Mouse (Mus musculus) heart, adult 2 months (tissue): ENCODE results near the gene Vps37d. TPM values are rescaled to one million over a fixed set of nuclear protein-coding genes. Genes with fewer than 3 reads are reported as not detected.

Experiments
- DNase-seq, 2 experiments: peaks; one replicate each; pipeline ENCODE4 v3.0.0; 2021
- H3K27ac ChIP-seq: fragments of 200-600 bp; 2 replicates; pipeline ENCODE4 v1.8.1; 2022
- H3K27me3 ChIP-seq: fragments of 200-500 bp; 2 replicates; pipeline ENCODE4 v1.6.1; 2012; ENCODE audit warnings: mild to moderate bottlenecking, low read length, inconsistent platforms, mixed read lengths; ENCODE audit not compliant: control insufficient read depth, insufficient read depth
- H3K36me3 ChIP-seq: fragments of 200-500 bp; 2 replicates; pipeline ENCODE4 v1.6.1; 2012; ENCODE audit warnings: low read length, inconsistent platforms; ENCODE audit not compliant: control insufficient read depth, insufficient read depth
- H3K4me1 ChIP-seq: fragments of 200-500 bp; 2 replicates; pipeline ENCODE4 v1.6.1; 2011; ENCODE audit warnings: low read length; ENCODE audit not compliant: control insufficient read depth, insufficient read depth
- H3K4me3 ChIP-seq: fragments of 200-600 bp; 2 replicates; pipeline ENCODE4 v1.8.1; 2022
- H3K79me2 ChIP-seq: fragments of 200-500 bp; replicated peaks from 2 replicates; pipeline ENCODE4 v1.6.1; 2012; ENCODE audit warnings: mild to moderate bottlenecking, inconsistent platforms, low read length, moderate library complexity, mixed read lengths; ENCODE audit not compliant: control insufficient read depth, insufficient read depth
- H3K9ac ChIP-seq: fragments of 200-500 bp; 2 replicates; pipeline ENCODE4 v1.6.1; 2012; ENCODE audit warnings: low read depth, mild to moderate bottlenecking, control low read depth, inconsistent platforms, low read length, mixed read lengths
- CTCF ChIP-seq: fragments of 200-600 bp; IDR thresholded peaks from 2 replicates; pipeline ENCODE4 v1.8.1; 2022; ENCODE audit warnings: antibody characterized with exemption, mild to moderate bottlenecking, moderate library complexity
- EP300 ChIP-seq: fragments of 200-500 bp; IDR thresholded peaks from 2 replicates; pipeline ENCODE4 v1.6.1; 2011; ENCODE audit warnings: low read depth, low read length, control low read depth; ENCODE audit not compliant: insufficient read depth
- POLR2A ChIP-seq: fragments of 200-500 bp; IDR thresholded peaks from 2 replicates; pipeline ENCODE4 v1.6.1; 2011; ENCODE audit warnings: mild to moderate bottlenecking, low read depth, low read length, control low read depth; ENCODE audit not compliant: insufficient read depth
- WGBS: fragments of 180-500 bp; shearing (Covaris S2); methylation state at CpG from one replicate; pipeline ENCODE4 v1.1.7; 2018; 5-methylcytosine and 5-hydroxymethylcytosine counted together
- intact Hi-C: fragments of 180-260 bp; cut with DNase I; formaldehyde crosslinking; loops from one replicate; pipeline ENCODE4 v1.15.1; 2025
- polyA plus RNA-seq: library from polyadenylated mRNA; depleted of rRNA; stranded (reverse); fragments of >200 nt; gene quantifications from 2 replicates; pipeline ENCODE4 v1.2.3, GENCODE M21; 2012
- total RNA-seq, 2 experiments: library from RNA; stranded (reverse); gene quantifications; 2 replicates each; pipeline ENCODE4 v1.2.3; 2021

Gene Vps37d
- total and polyA plus RNA-seq, 3 experiments: 0.52 to 0.72 (median 0.57) TPM

DNA sequence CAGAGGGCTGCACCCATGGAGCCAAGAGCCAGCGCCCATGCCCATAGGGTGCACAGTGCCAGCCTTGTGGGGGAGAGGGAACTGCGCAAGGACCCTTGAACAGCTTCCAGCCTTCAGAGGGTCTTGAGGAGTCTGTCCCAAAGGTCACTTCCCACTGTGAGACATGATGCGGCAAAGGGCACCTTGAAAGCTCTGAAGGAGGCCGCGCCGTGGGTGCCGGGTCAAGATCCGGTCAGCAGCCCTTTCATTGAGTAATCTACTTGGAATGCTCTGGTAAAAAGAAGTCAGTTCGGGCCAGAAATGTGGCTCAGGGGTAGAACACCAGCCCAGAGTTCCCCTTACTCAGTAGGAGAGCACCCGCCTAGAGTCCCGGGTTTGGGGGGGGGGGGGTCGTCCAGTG is 35.7 kb upstream of the Vps37d start:
- 81% methylated on average over 12 of the region's 12 CpGs for WGBS
- Histone ChIP-seq H3K4me1 (peaks cover 3% of the 10 kb centered on the region), H3K79me2 (no peaks in the 10 kb centered on the region), H3K27ac (no peak overlapping the region), H3K9ac (no peak overlapping the region), H3K36me3 (no peaks in the 10 kb centered on the region), H3K27me3 (no peaks in the 10 kb centered on the region), H3K4me3 (no peak overlapping the region)
- DNase-seq: no peak
- TF ChIP-seq POLR2A (no peak), EP300 (no peak), CTCF (no peak)
- intact Hi-C loops: no loop called here

DNA sequence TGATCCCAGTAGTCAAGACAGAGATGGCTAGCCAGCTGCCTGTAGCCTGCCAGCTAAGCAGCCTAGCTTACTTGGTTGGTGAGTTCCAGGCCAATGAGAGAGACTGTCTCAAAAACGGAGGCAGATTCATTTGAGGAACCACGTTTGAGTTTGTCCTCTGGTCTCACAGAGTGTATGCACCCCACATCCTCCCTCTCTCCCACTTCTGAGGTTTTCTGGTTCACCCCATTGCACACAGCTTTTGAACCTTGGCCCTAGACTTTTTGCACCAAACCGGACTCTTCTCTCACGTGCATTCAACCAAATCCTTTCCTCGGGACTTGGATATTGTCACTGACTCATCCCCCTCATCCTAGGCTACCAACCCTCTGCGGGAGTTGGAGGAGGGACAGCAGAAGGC is 31.9 kb upstream of the Vps37d start:
- Histone ChIP-seq H3K79me2 (no peaks in the 10 kb centered on the region), H3K36me3 (no peaks in the 10 kb centered on the region), H3K4me3 (no peak overlapping the region), H3K27ac (no peak overlapping the region), H3K27me3 (no peaks in the 10 kb centered on the region), H3K4me1 (no peaks in the 10 kb centered on the region), H3K9ac (no peak overlapping the region)
- TF ChIP-seq CTCF: no peak
- TF ChIP-seq EP300: no peak
- no peak for TF ChIP-seq POLR2A
- DNase-seq: no peak
- 69% methylated on average over 6 of the region's 6 CpGs for WGBS
- intact Hi-C loops: no loop called here

DNA sequence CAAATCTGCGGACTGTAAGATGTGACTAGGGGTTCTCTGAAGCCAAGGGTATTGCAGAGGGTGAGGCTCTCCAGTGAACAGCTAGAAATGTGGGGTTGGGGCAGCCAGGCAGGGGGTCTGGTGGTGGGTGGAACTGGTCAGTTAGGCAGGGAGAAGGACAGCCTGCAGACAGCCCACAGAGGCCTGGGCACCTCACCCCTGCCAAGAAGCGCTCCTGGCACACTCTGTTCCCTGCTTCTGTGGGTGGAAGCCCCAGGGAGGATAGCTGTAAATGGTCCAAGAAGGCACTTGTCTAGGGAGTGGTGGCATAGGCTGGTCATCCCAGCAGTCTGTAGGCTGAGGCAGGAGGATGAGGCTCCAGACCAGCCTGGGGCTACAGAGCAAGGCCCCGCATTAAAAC is 31.4 kb upstream of the Vps37d start:
- no peak overlapping the region for H3K9ac ChIP-seq
- 91% methylated on average over 3 of the region's 3 CpGs for WGBS
- no peaks in the 10 kb centered on the region for H3K27me3 ChIP-seq
- intact Hi-C loops: no loop called here
- peak in 1 of 2 experiments; percentile 20 for DNase-seq
- no peaks in the 10 kb centered on the region for H3K79me2 ChIP-seq
- H3K36me3 ChIP-seq: no peaks in the 10 kb centered on the region
- H3K4me3 ChIP-seq: no peak overlapping the region
- H3K4me1 ChIP-seq: no peaks in the 10 kb centered on the region
- no peak for TF ChIP-seq EP300
- no peak for TF ChIP-seq POLR2A
- no peak for TF ChIP-seq CTCF
- H3K27ac ChIP-seq: no peak overlapping the region

DNA sequence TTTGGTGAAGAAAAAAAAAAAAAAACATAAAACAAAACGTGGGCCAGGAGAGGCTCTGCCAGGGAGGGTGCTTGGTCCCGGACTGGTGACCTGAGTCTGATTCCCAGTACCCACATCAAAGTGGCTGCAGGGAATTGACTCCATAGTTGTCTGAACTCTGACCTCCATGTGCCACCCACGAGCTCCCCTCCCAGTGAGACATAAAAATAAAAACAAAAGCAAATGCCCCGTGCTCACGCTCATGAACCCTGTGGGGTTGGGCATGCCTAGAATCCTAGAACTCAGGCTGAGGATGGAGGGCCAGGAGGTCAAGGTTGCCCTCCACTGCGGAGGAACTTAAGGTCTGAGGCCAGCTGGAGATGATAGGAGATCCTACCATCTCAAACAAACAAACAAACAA is 31.0 kb upstream of the Vps37d start:
- TF ChIP-seq CTCF: no peak
- TF ChIP-seq POLR2A: no peak
- TF ChIP-seq EP300: no peak
- Histone ChIP-seq H3K9ac (no peak overlapping the region), H3K4me3 (no peak overlapping the region), H3K27me3 (no peaks in the 10 kb centered on the region), H3K36me3 (no peaks in the 10 kb centered on the region), H3K79me2 (no peaks in the 10 kb centered on the region), H3K4me1 (no peaks in the 10 kb centered on the region), H3K27ac (peak overlapping the region; percentile 87)
- WGBS: 57% methylated on average over 6 of the region's 6 CpGs
- DNase-seq: no peak
- intact Hi-C loops: no loop called here

DNA sequence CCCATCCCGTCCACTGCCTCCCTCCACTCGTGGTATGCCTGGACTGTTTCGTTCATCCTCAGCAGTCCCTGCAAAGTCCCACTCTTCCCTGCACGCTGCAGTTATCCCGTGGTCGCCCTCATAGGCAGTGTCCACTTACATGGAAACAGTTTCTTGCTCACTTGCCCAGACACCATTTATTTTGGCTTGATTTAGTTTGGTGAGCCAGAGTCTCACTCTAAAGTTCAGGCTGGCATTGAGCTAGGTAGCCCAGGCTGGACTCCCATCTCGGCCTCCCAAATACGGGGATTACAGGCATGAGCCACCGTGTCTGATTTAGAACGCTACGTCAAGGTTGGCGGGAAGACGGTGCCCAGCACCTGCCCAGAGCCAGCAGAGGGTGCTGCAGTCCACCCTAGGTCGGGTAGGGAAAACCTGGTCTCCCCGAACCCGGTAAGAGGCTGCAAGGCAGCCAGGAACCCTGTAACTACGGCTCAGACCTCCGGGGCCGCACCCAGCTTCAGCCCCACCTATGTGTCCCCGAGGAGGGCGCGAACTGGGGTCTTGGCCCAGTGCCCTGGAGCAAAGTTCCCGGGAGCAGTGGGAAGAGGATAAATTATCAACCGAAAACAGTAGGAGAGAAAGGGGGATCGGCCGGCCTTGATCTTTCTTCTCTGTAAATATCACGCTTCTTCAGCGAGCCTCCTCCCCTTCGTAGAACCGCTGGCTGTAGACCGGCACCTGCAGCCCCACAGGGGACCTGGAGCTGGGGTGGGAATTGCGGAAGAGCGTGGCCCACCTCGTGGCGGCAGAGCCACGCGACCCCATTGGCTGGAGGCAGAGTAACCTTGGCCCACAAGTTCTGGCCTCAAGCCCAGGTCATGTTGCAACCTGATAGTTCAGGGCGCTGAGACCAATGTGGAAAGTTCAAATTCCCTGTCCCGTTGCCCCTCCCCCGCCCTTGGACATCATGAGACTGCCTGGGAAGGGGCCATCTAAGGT is 29.7 kb upstream of the Vps37d start:
- Histone ChIP-seq H3K27me3 (no peaks in the 10 kb centered on the region), H3K4me1 (no peaks in the 10 kb centered on the region), H3K27ac (peak overlapping the region; percentile 87), H3K79me2 (no peaks in the 10 kb centered on the region), H3K4me3 (peak overlapping the region; percentile 57), H3K9ac (peak overlapping the region; percentile 76), H3K36me3 (no peaks in the 10 kb centered on the region)
- TF ChIP-seq EP300: peak; percentile 78
- no peak; the same call in 1 of the 2 replicates for TF ChIP-seq POLR2A
- peak; percentile 79 for TF ChIP-seq CTCF
- DNase-seq: peak; percentile 75 to 84
- intact Hi-C loops: no loop called here
- 7% methylated on average over 40 of the region's 40 CpGs for WGBS

DNA sequence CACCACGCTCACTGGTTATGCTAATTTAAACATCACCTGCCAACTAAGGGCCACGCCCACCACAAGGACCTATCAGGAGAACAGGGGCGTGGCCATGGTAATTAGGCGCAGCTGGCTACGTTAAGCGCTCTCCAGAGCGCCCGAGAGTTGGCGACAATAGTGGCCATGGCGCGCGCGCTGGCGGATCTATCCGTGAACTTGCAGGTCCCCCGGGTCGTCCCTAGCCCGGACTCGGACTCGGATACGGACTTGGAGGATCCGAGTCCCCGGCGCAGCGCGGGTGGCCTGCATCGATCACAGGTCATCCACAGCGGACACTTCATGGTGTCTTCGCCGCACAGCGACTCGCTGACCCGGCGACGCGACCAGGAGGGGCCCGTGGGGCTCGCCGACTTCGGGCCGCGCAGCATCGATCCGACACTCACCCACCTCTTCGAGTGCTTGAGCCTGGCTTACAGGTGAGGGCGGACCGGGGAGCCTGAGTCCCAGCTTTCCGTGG is 28.7 kb upstream of the Vps37d start:
- Histone ChIP-seq H3K9ac (peak overlapping the region; percentile 76), H3K4me1 (no peaks in the 10 kb centered on the region), H3K27ac (peak overlapping the region; percentile 87), H3K79me2 (no peaks in the 10 kb centered on the region), H3K36me3 (no peaks in the 10 kb centered on the region), H3K27me3 (no peaks in the 10 kb centered on the region), H3K4me3 (peak overlapping the region; percentile 57)
- WGBS: under 1% methylated on average over 48 of the region's 48 CpGs
- peak; percentile 81 to 87 for DNase-seq
- TF ChIP-seq POLR2A (peak; percentile 91), CTCF (no peak), EP300 (0 out of 2 replicates have a peak, but pooled peaks have one; percentile 37)
- intact Hi-C loops: no loop called here
